Mouse (Mus musculus): ENCODE measurements around the gene Pcsk4.
A peak's percentile ranks its signal among the peaks of the same experiment; 100 is the strongest.

Pcsk4 gene

GRCm38 (mm10) chr10:80298571-80299281, 30.6 kb downstream of the Pcsk4 start:
- no peak for DNase-seq (ENCODE audit: low spot score in 2 of 2)

- DNase-seq (ENCODE audit: low spot score in 2 of 2) = no peak
Measured at GRCm38 (mm10) chr10:80297526-80298133, 31.7 kb downstream of the Pcsk4 start.

DNA sequence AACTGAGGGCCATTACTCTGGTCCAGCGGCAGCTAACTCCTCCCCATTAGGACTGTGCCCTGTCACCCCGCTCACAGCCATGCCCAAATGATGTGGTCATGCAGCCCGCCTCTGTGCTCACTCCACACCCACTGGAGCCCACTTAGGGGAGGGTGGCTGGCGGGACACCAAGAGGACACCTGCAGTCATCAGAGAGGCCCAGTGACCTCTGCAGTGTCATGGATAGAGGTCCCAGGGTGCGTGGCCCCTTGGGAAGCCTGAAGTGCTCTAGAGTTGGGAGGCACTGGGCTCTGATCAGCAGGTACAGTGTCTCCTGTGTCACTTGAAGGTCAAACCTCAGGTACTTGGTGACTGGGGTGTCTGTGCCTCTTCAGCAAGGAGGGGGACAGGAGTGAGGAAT, 32.5 kb downstream of the Pcsk4 start:
- DNase-seq (ENCODE audit: low spot score in 2 of 2) = no peak

- DNase-seq (ENCODE audit: low spot score in 2 of 2) = peak; percentile 64 to 82
Measured at GRCm38 (mm10) chr10:80295618-80296425, 33.5 kb downstream of the Pcsk4 start, which contains the start of gene Apc2. Gene Apc2, plus strand, starts transcription at chr10:80295977.

- DNase-seq (ENCODE audit: low spot score in 2 of 2) = no peak
Measured at GRCm38 (mm10) chr10:80294788-80295303, 34.5 kb downstream of the Pcsk4 start.

- no peak for DNase-seq (ENCODE audit: low spot score in 2 of 2)
Measured at GRCm38 (mm10) chr10:80294311-80294710, 35.0 kb downstream of the Pcsk4 start.

DNA sequence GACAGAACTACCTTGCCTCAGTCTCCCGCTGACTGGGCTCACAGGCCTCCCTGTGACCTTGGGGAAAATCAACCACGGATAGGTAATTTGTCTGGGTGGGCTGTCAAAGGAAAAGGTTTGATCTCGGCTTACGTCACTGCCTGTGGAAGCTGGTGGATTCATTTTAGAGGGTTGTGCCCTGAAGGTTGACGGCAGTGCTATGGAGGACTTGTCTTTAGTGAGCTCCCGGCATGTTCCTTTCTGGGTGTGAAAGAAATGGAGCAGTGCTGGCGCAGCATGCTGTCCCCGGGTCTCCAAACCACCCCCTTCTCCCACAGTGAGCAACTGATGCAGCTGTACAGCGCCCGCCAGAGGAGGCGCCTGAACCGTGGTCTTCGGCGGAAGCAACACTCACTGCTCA, 36.0 kb downstream of the Pcsk4 start:
- peak in 1 of 2 experiments; percentile 26 for DNase-seq (ENCODE audit: low spot score in 2 of 2)

- DNase-seq (ENCODE audit: low spot score in 2 of 2) = peak; percentile 92 to 96
Measured at GRCm38 (mm10) chr10:80292251-80293146, 36.8 kb downstream of the Pcsk4 start, which contains the start of gene Rps15. Gene Rps15, plus strand, starts transcription at chr10:80292453.

- DNase-seq (ENCODE audit: low spot score in 2 of 2) = no peak
Measured at GRCm38 (mm10) chr10:80288657-80289056, 40.6 kb downstream of the Pcsk4 start.

DNA sequence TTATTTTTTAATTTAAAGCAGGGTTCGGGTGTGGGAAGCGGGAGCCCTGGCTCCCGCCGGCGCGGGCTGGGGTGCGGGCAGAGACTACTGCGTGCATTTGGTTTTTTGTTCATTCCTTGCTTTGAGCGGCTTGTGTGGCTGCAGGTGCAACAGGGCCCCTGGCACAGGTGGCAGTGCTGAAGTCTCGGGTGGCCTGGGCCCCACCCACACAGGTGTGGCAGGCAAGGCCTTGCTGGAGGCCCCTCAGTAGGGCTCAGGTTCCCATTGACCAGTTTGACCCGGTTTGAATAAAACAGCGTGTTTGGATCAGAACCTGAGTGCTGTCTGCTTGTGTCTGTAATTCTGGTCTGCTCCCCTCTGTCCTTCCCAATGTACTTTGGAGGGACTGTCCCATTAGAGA, 41.2 kb downstream of the Pcsk4 start:
- DNase-seq (ENCODE audit: low spot score in 2 of 2) = no peak

GRCm38 (mm10) chr10:80285222-80286070, 43.9 kb downstream of the Pcsk4 start:
- DNase-seq (ENCODE audit: low spot score in 2 of 2) = no peak

- DNase-seq (ENCODE audit: low spot score in 2 of 2) = no peak
Measured at GRCm38 (mm10) chr10:80282481-80283441, 46.5 kb downstream of the Pcsk4 start.

GRCm38 (mm10) chr10:80281921-80282371, 47.4 kb downstream of the Pcsk4 start:
- DNase-seq (ENCODE audit: low spot score in 2 of 2) = no peak

GRCm38 (mm10) chr10:80281304-80281703, 48.0 kb downstream of the Pcsk4 start:
- no peak for DNase-seq (ENCODE audit: low spot score in 2 of 2)

DNA sequence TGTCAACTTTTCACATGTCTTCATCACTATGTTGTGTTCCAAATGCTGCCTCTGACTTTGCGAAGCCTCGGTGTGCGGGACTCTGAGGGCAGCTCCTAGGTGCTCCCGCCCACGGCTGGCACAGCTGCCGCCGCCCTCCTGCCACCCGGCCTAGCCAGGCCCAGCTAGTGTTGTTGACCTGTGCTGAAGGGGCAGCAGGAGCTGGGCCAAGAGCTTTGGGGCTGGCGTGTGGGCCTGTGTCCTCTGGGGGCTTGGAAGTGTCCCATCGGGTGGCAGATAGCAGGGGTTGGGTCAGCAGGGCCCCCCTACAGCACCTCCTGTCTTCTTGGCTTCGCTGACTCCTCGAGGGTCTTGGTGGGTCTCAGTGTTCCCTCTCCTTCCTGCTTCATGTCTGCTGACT, 50.0 kb downstream of the Pcsk4 start:
- no peak for DNase-seq (ENCODE audit: low spot score in 2 of 2)

GRCm38 (mm10) chr10:80278390-80278789, 50.9 kb downstream of the Pcsk4 start:
- no peak for DNase-seq (ENCODE audit: low spot score in 2 of 2)

- no peak for DNase-seq (ENCODE audit: low spot score in 2 of 2)
Measured at GRCm38 (mm10) chr10:80276238-80276637, 53.1 kb downstream of the Pcsk4 start.

GRCm38 (mm10) chr10:80273847-80274246, 55.5 kb downstream of the Pcsk4 start:
- DNase-seq (ENCODE audit: low spot score in 2 of 2) = no peak

Data from spleen, postnatal 10 days (tissue).